Mouse (Mus musculus) G1E (cell line): ENCODE results near the gene Plxna2. TPM values are rescaled to one million over a fixed set of nuclear protein-coding genes. Genes with fewer than 3 reads are reported as not detected.

Experiments
- ATAC-seq: 2 replicates; pipeline ENCODE4 v1.8.0; 2016; ENCODE audit warnings: mild to moderate bottlenecking; ENCODE audit not compliant: insufficient number of reproducible peaks, poor library complexity, low FRiP score, severe bottlenecking; ENCODE audit errors: extremely low read depth
- DNase-seq: peaks from one replicate; pipeline ENCODE4 v3.0.0; 2012; ENCODE audit warnings: low spot score
- H3K27me3 ChIP-seq: 2 replicates; pipeline ENCODE4 v1.6.1; 2012; ENCODE audit warnings: mild to moderate bottlenecking, low read length, inconsistent platforms; ENCODE audit not compliant: insufficient read depth
- H3K36me3 ChIP-seq: replicated peaks from 2 replicates; pipeline ENCODE3; 2012; ENCODE audit warnings: mild to moderate bottlenecking, inconsistent platforms
- H3K4me1 ChIP-seq: 2 replicates; pipeline ENCODE4 v1.6.1; 2012; ENCODE audit warnings: low read depth, low read length, inconsistent platforms, mixed read lengths; ENCODE audit not compliant: insufficient read depth
- H3K4me3 ChIP-seq: 2 replicates; pipeline ENCODE4 v1.5.1; 2012; ENCODE audit warnings: low read depth, mild to moderate bottlenecking, inconsistent platforms, low read length, moderate library complexity, mixed read lengths
- H3K9me3 ChIP-seq: replicated peaks from 2 replicates; pipeline ENCODE4 v1.6.1; 2012; ENCODE audit warnings: inconsistent platforms
- CTCF ChIP-seq: IDR thresholded peaks from 2 replicates; pipeline ENCODE4 v1.5.1; 2012; ENCODE audit warnings: low read depth, low read length, inconsistent platforms, mixed read lengths
- GATA1 ChIP-seq: IDR thresholded peaks from 2 replicates; pipeline ENCODE4 v1.6.1; 2012; ENCODE audit warnings: borderline replicate concordance, low read length, inconsistent platforms, mixed read lengths
- GATA2 ChIP-seq: IDR thresholded peaks from 2 replicates; pipeline ENCODE4 v1.6.1; 2012; ENCODE audit warnings: low read depth, low read length, inconsistent platforms, borderline replicate concordance
- POLR2AphosphoS5 ChIP-seq: IDR thresholded peaks from 2 replicates; pipeline ENCODE4 v1.6.1; 2012; ENCODE audit warnings: low read depth, low read length, inconsistent platforms; ENCODE audit not compliant: insufficient replicate concordance
- TAL1 ChIP-seq: conservative IDR thresholded peaks from 2 replicates; pipeline ENCODE4 v1.6.1; 2012; ENCODE audit warnings: low read depth, low read length, inconsistent platforms, mixed read lengths
- polyA plus RNA-seq: library from polyadenylated mRNA; stranded (reverse); fragments of >175 nt; gene quantifications from 2 replicates; pipeline ENCODE4 v1.2.3, GENCODE M21; 2012
- total RNA-seq, 2 experiments: library from RNA; stranded (forward) in 1 of 2; stranded (reverse) in 1 of 2; fragments of 200-1000 nt in 1 of 2; fragments of >200 nt in 1 of 2; fragmentation: Nextera tagmentation in 1 of 2; gene quantifications; 2 replicates each; pipeline ENCODE4 v1.2.3; 2014 to 2017

Plxna2 gene
- total and polyA plus RNA-seq, 3 experiments, result 0.08 to 0.38 TPM; not detected in 1

DNA sequence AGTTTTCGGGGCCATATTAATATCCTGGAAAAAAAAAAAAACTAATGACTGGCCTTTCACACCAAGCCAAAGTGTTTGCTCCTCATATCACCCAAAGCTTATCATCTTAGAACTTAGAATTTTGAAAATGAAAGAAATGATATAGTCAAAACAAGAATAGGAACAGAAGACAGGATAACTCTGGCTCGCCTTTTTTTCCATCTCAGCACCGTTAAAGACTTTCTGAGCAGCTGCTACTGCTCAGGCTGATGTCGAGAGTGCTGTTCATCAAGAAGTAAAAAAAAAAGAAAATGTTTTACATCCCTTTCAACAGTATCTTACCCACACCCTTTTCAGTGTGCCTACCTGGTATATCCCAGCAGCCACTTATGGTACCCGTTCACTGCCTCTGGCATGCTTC, 196.2 kb downstream of the Plxna2 start:
- DNase-seq (no peak), ATAC-seq (no peak)
- TF ChIP-seq GATA1 (no peak), POLR2AphosphoS5 (no peak), GATA2 (no peak), TAL1 (no peak), CTCF (no peak)
- Histone ChIP-seq H3K9me3 (no peaks in the 10 kb centered on the region), H3K4me1 (no peaks in the 10 kb centered on the region), H3K4me3 (no peak overlapping the region), H3K36me3 (no peaks in the 10 kb centered on the region), H3K27me3 (no peaks in the 10 kb centered on the region; the same call in 1 of the 2 replicates)

DNA sequence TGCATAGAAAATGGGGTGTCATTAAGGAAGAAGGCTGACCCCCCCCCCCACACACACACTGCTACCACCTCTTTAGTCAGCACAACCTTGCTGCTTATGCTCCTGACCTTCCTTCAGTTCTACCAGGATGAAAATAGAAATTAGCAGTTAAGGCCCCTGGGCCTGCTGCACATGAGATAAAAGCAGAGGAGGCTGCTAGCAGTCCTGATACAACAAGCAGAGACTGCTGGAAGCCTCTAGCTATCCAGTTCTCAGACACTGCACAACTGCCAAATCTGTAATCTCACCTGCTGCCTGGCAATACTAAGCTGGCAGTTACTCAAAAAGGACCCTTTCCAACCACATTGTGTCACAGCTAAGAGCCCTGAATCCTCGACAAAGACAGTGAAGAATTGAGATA, 197.5 kb downstream of the Plxna2 start:
- no peak for TF ChIP-seq POLR2AphosphoS5
- no peak for TF ChIP-seq GATA1
- no peak for TF ChIP-seq TAL1
- no peak for TF ChIP-seq CTCF
- TF ChIP-seq GATA2, result no peak
- Histone ChIP-seq H3K4me1 (no peaks in the 10 kb centered on the region), H3K9me3 (no peaks in the 10 kb centered on the region), H3K4me3 (no peak overlapping the region), H3K27me3 (no peaks in the 10 kb centered on the region; the same call in 1 of the 2 replicates), H3K36me3 (no peaks in the 10 kb centered on the region)
- DNase-seq, result no peak
- no peak for ATAC-seq

DNA sequence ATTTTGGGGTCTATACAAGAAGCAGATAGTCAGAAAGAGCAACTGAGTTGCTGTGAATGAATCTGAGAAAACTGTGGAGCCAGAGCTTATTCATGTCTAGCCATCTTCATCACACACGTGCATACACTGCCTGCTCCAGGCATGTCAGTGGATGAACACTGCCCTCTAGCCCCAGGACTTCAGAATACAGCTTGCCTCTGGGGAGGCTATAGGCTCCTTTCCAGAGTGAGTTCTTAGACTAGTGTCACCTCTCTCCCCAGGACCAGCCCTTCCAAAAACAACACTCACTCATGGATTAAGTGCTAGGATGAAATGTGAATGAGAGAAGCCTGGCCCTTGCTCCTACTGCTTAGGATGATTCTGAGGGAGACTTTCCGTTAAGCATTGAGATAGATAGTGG, 198.9 kb downstream of the Plxna2 start:
- ATAC-seq (peak; percentile 80), DNase-seq (peak; percentile 28)
- H3K27me3 ChIP-seq, result no peaks in the 10 kb centered on the region; the same call in 1 of the 2 replicates
- TF ChIP-seq POLR2AphosphoS5, result no peak
- no peak for TF ChIP-seq GATA1
- no peak for TF ChIP-seq GATA2
- TF ChIP-seq CTCF, result peak; percentile 47
- TF ChIP-seq TAL1, result no peak
- no peak overlapping the region for H3K4me3 ChIP-seq
- no peaks in the 10 kb centered on the region for H3K9me3 ChIP-seq
- no peaks in the 10 kb centered on the region for H3K36me3 ChIP-seq
- H3K4me1 ChIP-seq, result no peaks in the 10 kb centered on the region

DNA sequence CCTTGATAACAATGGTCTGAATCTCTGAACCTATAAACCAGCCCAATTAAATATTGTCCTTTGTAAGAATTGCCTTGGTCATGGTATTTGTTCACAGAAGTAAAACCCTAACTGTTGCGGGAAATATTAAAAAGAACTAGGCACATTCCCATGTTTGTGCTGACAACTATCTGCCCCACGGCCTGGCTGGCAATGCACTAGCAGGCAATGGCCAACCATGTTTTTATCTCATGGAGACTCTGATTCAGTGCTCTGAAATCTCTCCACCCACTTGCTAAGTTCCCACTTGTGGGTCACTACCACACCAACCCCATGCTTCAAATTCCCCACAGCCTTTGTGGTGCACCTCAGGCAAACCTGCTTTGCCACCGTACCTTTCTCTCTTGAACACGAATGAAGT, 202.9 kb downstream of the Plxna2 start:
- DNase-seq, result no peak
- TF ChIP-seq GATA1 (no peak), POLR2AphosphoS5 (no peak), TAL1 (no peak)
- Histone ChIP-seq H3K27me3 (0 out of 2 replicates have a peak, but pooled peaks cover 6% of the 10 kb centered on the region), H3K9me3 (no peaks in the 10 kb centered on the region), H3K36me3 (no peaks in the 10 kb centered on the region), H3K4me3 (no peak overlapping the region), H3K4me1 (no peaks in the 10 kb centered on the region)
- no peak for ATAC-seq

DNA sequence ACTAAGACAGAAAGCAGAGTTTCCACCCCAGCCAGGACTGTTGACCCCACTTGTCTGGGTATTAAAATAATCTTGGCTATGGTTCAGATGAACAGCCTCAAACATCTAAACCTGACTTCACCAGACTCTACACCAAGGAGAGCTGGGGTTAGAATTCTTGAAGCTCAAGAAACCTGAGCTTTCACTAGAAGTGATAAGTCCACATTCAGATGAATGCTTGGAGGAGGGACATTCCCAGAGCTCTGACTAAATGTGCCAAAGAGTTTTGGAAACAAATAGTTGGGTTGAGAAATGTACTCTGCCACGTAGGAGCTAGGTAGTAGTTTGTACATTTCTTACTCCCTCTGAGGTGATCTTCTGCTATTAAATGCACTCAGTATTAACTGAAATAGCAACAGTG, 203.7 kb downstream of the Plxna2 start:
- no peaks in the 10 kb centered on the region for H3K9me3 ChIP-seq
- no peak for DNase-seq
- no peak for ATAC-seq
- H3K36me3 ChIP-seq, result no peaks in the 10 kb centered on the region
- H3K4me3 ChIP-seq, result no peak overlapping the region
- TF ChIP-seq GATA1 (no peak), TAL1 (no peak), CTCF (no peak), POLR2AphosphoS5 (no peak), GATA2 (no peak)
- H3K27me3 ChIP-seq, result peaks cover 6% of the 10 kb centered on the region; the same call in 1 of the 2 replicates
- no peaks in the 10 kb centered on the region for H3K4me1 ChIP-seq

DNA sequence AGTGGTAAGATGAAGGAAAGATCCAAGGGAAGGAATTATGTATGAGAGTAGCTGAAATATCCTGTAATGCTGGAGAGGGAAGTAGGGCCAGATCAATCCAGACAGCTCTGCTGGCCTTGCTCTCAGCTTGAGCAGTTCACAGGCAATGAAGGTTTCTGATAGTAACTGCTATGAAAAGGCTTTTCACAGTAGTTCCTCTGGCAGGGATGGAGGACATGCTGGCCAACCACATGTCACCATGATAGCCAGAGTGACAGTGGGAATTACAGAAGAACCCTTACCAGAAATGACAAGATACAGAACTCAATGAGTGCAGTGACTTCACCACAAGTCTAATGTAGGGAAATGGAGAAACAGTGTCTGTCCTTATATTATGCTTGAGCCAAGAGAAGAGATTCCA, 210.3 kb downstream of the Plxna2 start:
- no peak for ATAC-seq
- no peak for DNase-seq
- Histone ChIP-seq H3K27me3 (peaks cover 11% of the 10 kb centered on the region; the same call in 1 of the 2 replicates), H3K4me3 (no peak overlapping the region), H3K9me3 (no peaks in the 10 kb centered on the region), H3K4me1 (no peaks in the 10 kb centered on the region), H3K36me3 (no peaks in the 10 kb centered on the region)
- TF ChIP-seq GATA2, result no peak
- no peak for TF ChIP-seq TAL1
- no peak for TF ChIP-seq POLR2AphosphoS5
- no peak for TF ChIP-seq GATA1
- no peak for TF ChIP-seq CTCF

DNA sequence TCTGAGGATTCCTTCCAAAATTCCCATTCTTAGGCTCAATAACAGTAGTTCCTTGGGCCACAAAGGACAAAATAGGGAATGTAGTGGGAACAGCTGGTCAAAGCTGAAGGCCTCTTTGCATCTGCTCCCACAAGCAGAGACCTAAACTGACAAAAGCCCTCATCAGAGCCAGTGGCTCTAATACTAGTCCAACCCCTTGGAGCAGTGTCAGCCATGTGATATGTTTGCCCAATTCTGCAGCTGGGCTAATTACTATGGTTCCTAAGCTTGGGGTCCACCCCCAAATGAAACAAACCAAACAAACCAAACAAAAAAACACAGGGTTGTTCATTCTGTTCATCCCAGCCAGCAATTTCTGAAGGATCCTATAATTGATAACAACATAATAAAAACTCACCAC, 217.2 kb downstream of the Plxna2 start:
- Histone ChIP-seq H3K9me3 (no peaks in the 10 kb centered on the region), H3K4me3 (no peak overlapping the region), H3K36me3 (no peaks in the 10 kb centered on the region), H3K27me3 (no peaks in the 10 kb centered on the region), H3K4me1 (peaks cover 19% of the 10 kb centered on the region)
- DNase-seq (no peak), ATAC-seq (no peak)
- TF ChIP-seq CTCF (no peak), POLR2AphosphoS5 (no peak), GATA1 (no peak), GATA2 (no peak), TAL1 (no peak)
